Mouse (Mus musculus) embryonic facial prominence, embryonic 13.5 days (tissue): ENCODE results near the gene Eid3. TPM values are rescaled to one million over a fixed set of nuclear protein-coding genes. Genes with fewer than 3 reads are reported as not detected.

ENCODE experiments used
- ATAC-seq: fragments of 200-750 bp; cut with Nextera tagmentation; 2 replicates; pipeline ENCODE4 v1.8.0; 2017; ENCODE audit warnings: low read depth; ENCODE audit not compliant: insufficient number of reproducible peaks, insufficient read depth, low FRiP score, low TSS enrichment
- H3K27ac ChIP-seq: fragments of 300-500 bp; sonication (generic); 2 replicates; pipeline ENCODE4 v1.5.1; 2015; ENCODE audit warnings: moderate library complexity, mild to moderate bottlenecking, inconsistent platforms
- H3K27me3 ChIP-seq: fragments of 300-500 bp; sonication (generic); 2 replicates; pipeline ENCODE4 v1.6.1; 2015; ENCODE audit warnings: mild to moderate bottlenecking, inconsistent platforms
- H3K36me3 ChIP-seq: fragments of 300-500 bp; sonication (generic); 2 replicates; pipeline ENCODE4 v1.6.1; 2015; ENCODE audit warnings: mild to moderate bottlenecking, inconsistent platforms
- H3K4me1 ChIP-seq: fragments of 300-500 bp; sonication (generic); 2 replicates; pipeline ENCODE4 v1.6.1; 2015; ENCODE audit warnings: inconsistent platforms
- H3K4me2 ChIP-seq: fragments of 300-500 bp; sonication (generic); 2 replicates; pipeline ENCODE4 v1.6.1; 2015; ENCODE audit warnings: moderate library complexity, mild to moderate bottlenecking, inconsistent platforms
- H3K4me3 ChIP-seq: fragments of 300-500 bp; sonication (generic); 2 replicates; pipeline ENCODE4 v1.5.1; 2015; ENCODE audit warnings: mild to moderate bottlenecking, inconsistent platforms
- H3K9ac ChIP-seq: fragments of 300-500 bp; sonication (generic); 2 replicates; pipeline ENCODE4 v1.6.1; 2015; ENCODE audit warnings: mild to moderate bottlenecking, inconsistent platforms
- H3K9me3 ChIP-seq: fragments of 300-500 bp; sonication (generic); 2 replicates; pipeline ENCODE4 v1.6.1; 2016; ENCODE audit warnings: inconsistent platforms
- WGBS: fragments of 180-500 bp; shearing (Covaris S2); methylation state at CpG from one replicate; pipeline ENCODE4 v1.1.7; 2015; ENCODE audit warnings: mixed read lengths; 5-methylcytosine and 5-hydroxymethylcytosine counted together
- polyA plus RNA-seq: library from polyadenylated mRNA; unstranded; fragments of >200 nt; fragmentation: Nextera tagmentation; extraction: Ambion mirVana; gene quantifications from 2 replicates; pipeline ENCODE4 v1.2.1, GENCODE M21; 2015

The Eid3 gene
- polyA plus RNA-seq: 0.33 and 0.67 TPM in 2 replicates

DNA sequence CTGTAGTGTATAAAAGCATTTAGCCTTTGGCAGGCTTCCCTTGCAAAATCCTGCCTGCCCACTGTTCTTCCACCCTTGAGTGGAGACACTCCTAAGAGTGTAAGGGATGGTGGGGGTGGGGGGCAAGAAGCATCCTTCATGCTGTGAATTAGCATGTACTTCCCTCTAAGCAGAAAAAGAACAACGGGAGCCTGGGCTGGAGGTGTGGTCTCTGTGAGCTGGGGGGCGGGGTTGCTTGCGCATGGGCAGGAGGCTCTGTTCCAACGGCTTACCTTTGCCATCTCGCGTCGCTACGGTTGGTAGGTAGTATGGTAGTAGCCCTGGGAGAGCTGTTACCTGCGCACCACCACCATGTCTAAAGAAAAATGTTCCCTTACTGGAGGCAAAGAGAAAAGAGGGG lies at the start of gene Eid3:
Eid3 (plus strand) TSS at position 271 of the 400 bp plus-strand sequence.
- Histone ChIP-seq H3K4me2 (no peak within 1 kb of the TSS), H3K4me3 (no peak within 1 kb of the TSS), H3K36me3 (peaks cover 43% of the 10 kb centered on the region), H3K27ac (no peak within 1 kb of the TSS), H3K9me3 (no peaks in the 10 kb centered on the region), H3K27me3 (no peaks in the 10 kb centered on the region), H3K4me1 (peaks cover 40% of the 10 kb centered on the region), H3K9ac (no peak within 1 kb of the TSS)
- 62% methylated on average over 9 of the region's 9 CpGs for WGBS
- ATAC-seq: no peak

DNA sequence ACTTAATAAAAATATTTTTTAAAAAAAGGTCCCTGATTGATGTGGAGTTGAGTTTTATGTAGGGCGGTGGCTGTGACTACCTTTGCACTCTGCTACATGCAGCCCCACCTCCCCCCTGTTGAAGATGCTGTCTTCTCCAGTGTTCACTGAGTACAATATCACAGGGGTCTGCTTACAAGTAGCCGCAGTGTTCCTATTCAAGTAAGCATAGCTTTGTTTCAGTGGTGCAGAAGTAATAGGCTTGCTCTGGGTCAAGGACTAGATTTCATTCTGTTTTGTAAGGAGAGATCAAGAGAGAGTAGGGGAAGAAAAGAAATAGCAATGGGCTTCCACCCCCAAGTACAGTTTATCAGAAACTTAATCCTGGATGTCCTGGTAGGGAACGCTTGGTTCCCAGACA lies 48.9 kb upstream of the Eid3 start:
- 80% methylated on average over 3 of the region's 3 CpGs for WGBS
- ATAC-seq: no peak
- Histone ChIP-seq H3K27ac (no peak overlapping the region), H3K36me3 (no peaks in the 10 kb centered on the region), H3K4me2 (no peak overlapping the region), H3K9ac (no peak overlapping the region), H3K27me3 (no peaks in the 10 kb centered on the region), H3K4me3 (no peak overlapping the region), H3K9me3 (no peaks in the 10 kb centered on the region; the same call in 1 of the 2 replicates), H3K4me1 (peaks cover 16% of the 10 kb centered on the region)

DNA sequence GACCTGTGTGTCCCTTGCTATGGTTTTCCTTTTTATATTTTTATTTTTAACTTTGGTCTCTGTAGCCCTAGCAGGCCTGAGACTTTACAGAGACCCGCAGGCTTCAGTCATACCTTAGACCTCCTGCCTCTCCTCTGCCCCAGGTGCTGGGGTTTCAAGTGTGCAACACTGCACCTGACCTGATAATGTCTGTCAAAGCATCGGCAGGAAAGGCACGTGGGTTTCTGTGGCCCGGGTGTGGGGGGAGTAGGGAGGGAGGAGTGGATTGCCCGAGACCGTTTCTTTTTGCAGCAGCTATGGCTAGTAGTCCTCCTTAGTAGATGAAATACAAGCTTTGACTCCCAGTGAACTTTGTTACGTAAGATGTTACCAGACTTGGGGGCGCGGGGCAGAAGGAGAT lies 48.5 kb upstream of the Eid3 start:
- WGBS: 68% methylated on average over 9 of the region's 9 CpGs
- H3K27ac ChIP-seq: no peak overlapping the region
- H3K9me3 ChIP-seq: no peaks in the 10 kb centered on the region; the same call in 1 of the 2 replicates
- H3K36me3 ChIP-seq: no peaks in the 10 kb centered on the region
- H3K4me3 ChIP-seq: no peak overlapping the region
- peaks cover 16% of the 10 kb centered on the region for H3K4me1 ChIP-seq
- H3K4me2 ChIP-seq: no peak overlapping the region
- no peak for ATAC-seq
- H3K27me3 ChIP-seq: no peaks in the 10 kb centered on the region
- no peak overlapping the region for H3K9ac ChIP-seq

DNA sequence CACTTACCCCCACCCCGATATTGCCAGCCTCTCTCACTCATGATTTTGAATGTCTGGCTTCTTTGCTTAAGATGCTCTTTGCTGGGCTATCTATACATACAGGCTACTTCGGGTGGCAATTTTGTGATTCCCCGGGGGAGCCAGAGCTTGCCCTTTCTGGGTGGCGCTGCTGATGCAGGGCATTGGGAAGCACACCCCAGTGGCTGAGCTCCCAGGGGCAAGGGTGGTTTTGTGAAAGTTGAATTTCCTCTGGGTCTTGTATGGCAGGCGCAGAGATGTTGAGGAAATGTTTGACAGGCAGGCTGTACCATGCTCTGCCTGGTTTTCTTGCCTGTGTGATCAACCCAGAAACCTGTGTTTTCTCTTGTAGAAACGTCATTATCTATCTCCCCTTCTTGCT lies 47.8 kb upstream of the Eid3 start:
- Histone ChIP-seq H3K4me3 (no peak overlapping the region), H3K36me3 (no peaks in the 10 kb centered on the region), H3K9me3 (no peaks in the 10 kb centered on the region; the same call in 1 of the 2 replicates), H3K4me1 (peaks cover 21% of the 10 kb centered on the region), H3K27me3 (no peaks in the 10 kb centered on the region), H3K27ac (no peak overlapping the region), H3K9ac (no peak overlapping the region), H3K4me2 (no peak overlapping the region)
- 83% methylated on average over 6 of the region's 6 CpGs for WGBS
- no peak for ATAC-seq

DNA sequence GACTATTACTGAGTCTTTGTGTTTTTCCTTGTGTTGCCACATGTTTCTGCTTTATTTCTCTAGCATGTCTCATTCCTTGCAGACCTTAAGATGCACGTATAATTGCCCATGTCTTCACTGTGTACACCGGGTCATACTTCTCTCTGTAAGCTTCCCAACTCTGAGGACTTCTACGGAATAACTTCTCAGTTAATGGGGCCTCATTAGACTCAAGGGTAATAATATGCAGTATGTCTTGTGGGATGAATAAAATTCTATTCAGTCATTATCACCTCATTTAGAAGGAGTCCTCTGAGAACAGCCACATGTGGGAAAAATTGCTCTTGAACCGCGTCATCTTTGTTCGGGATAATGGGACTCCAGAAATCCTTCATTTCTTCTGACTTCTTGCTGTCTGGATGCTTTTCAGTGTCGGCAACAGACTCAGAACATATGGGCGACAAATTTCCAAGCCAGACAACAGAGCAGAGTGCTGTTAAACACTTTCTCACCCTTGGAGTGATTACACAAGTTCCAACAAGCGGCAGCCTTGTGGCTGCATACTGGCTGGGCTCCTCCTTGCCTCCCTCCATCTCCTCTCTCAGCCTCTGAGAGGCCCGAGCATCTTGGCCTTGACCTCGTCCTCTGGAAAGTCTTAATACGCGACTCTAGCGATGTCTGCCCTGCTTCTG lies 43.2 kb upstream of the Eid3 start:
- H3K27me3 ChIP-seq: no peaks in the 10 kb centered on the region
- no peaks in the 10 kb centered on the region for H3K36me3 ChIP-seq
- no peaks in the 10 kb centered on the region for H3K9me3 ChIP-seq
- 50% methylated on average over 14 of the region's 14 CpGs for WGBS
- peak overlapping the region; percentile 39; the same call in 1 of the 2 replicates for H3K27ac ChIP-seq
- no peak overlapping the region for H3K4me3 ChIP-seq
- H3K4me1 ChIP-seq: peaks cover 7% of the 10 kb centered on the region; the same call in 1 of the 2 replicates
- ATAC-seq: no peak
- no peak overlapping the region for H3K9ac ChIP-seq
- H3K4me2 ChIP-seq: no peak overlapping the region

DNA sequence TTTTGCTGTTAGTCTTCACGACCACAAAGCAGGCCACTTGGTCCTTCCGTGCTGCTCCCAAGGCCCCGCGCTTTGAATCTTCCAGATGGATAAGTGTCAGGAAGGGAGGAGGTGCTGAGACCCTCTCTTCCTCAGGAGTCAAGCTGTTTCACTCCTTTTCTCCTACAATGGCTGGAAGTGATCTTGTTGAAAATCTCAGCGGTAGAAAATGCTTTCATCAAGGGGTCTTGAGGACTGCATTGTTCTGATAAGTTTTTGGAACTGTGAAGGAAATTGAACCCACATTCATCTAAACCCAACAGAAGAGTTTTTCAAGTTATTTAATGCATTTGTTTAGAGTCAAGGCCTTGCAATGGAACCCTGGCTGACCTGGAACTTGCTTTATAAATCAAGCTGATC lies 42.6 kb upstream of the Eid3 start:
- Histone ChIP-seq H3K4me2 (no peak overlapping the region), H3K27ac (peak overlapping the region; percentile 39; the same call in 1 of the 2 replicates), H3K27me3 (no peaks in the 10 kb centered on the region), H3K4me1 (peaks cover 7% of the 10 kb centered on the region; the same call in 1 of the 2 replicates), H3K9me3 (no peaks in the 10 kb centered on the region), H3K36me3 (no peaks in the 10 kb centered on the region), H3K4me3 (no peak overlapping the region), H3K9ac (no peak overlapping the region)
- WGBS: 72% methylated on average over 5 of the region's 5 CpGs
- no peak for ATAC-seq

DNA sequence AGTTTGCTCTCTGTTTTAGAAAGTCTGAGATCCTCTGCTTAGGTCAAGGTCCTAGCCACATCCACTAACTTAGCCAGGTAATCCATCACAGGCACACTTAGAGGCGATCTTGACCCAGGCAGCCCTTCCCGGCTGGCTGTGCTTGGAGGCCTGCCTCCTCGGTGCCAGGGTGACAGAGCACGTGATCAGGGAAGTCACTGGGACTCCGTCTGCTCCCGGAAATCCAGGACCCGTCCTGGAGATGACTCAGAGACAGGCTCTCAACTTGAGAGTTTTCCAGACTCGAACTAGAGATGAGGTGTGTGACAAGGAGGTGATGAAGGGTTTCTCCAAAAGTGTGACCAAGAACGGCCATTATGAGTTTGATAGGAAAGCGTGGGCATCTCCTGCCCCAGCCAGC lies 41.9 kb upstream of the Eid3 start:
- Histone ChIP-seq H3K27me3 (no peaks in the 10 kb centered on the region), H3K4me3 (no peak overlapping the region), H3K4me1 (peaks cover 7% of the 10 kb centered on the region; the same call in 1 of the 2 replicates), H3K36me3 (no peaks in the 10 kb centered on the region), H3K9me3 (no peaks in the 10 kb centered on the region), H3K4me2 (no peak overlapping the region), H3K27ac (no peak overlapping the region), H3K9ac (no peak overlapping the region)
- no peak for ATAC-seq
- whole genome bisulfite sequencing: 77% methylated on average over 10 of the region's 10 CpGs

DNA sequence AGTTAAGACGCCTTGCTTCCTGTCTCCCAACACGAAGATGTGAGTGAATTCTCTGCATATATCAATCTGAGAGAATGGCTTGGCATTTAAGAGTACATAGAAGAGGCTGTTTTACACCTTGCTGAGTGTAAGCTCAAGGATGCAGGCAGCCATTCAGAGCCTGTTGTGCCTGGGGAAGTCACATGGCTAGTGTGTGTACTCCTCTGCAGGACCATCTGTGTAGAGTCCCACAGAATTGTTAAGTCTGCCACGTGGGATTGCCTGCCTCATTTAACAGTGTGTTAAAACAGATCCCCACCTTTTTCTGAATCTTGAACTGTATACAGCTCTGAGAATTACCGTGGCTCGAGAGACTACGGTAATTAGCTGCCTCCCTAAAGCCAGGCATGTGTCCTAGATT lies 39.9 kb upstream of the Eid3 start:
- Histone ChIP-seq H3K4me3 (no peak overlapping the region), H3K36me3 (no peaks in the 10 kb centered on the region), H3K27me3 (no peaks in the 10 kb centered on the region), H3K9ac (no peak overlapping the region), H3K27ac (no peak overlapping the region), H3K9me3 (no peaks in the 10 kb centered on the region), H3K4me1 (peaks cover 7% of the 10 kb centered on the region; the same call in 1 of the 2 replicates), H3K4me2 (no peak overlapping the region)
- no peak for ATAC-seq
- WGBS: 46% methylated on average over 6 of the region's 6 CpGs

DNA sequence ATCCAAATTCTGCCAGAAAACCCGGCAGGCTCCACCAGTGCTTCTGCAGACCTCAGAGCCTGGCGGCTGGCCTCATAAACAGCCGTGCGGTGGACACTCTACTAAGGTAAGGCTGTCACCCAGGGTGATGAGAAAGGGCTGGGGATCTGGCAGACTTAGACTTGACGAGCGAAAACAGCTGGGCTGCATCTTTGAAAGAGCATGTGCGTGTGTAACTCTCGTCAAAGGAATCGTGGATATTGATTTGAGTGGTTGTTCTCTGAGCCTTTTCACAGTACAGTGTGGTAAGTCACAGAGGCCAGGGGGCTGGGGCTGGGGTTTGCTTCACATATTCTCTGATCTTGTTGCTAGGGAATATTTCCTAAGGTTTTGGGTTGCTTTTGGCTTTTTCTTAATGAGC lies 32.5 kb upstream of the Eid3 start, which contains the start of gene Txnrd1:
Txnrd1 (plus strand) TSS at position 26 of the 400 bp plus-strand sequence.
- H3K36me3 ChIP-seq: no peaks in the 10 kb centered on the region
- no peak for ATAC-seq
- peaks cover 13% of the 10 kb centered on the region for H3K4me1 ChIP-seq
- H3K27ac ChIP-seq: no peak within 1 kb of the TSS; the same call in 1 of the 2 replicates
- no peak within 1 kb of the TSS for H3K4me3 ChIP-seq
- H3K27me3 ChIP-seq: no peaks in the 10 kb centered on the region
- H3K9me3 ChIP-seq: no peaks in the 10 kb centered on the region; the same call in 1 of the 2 replicates
- no peak within 1 kb of the TSS for H3K4me2 ChIP-seq
- 45% methylated on average over 9 of the region's 9 CpGs for WGBS
- no peak within 1 kb of the TSS for H3K9ac ChIP-seq

DNA sequence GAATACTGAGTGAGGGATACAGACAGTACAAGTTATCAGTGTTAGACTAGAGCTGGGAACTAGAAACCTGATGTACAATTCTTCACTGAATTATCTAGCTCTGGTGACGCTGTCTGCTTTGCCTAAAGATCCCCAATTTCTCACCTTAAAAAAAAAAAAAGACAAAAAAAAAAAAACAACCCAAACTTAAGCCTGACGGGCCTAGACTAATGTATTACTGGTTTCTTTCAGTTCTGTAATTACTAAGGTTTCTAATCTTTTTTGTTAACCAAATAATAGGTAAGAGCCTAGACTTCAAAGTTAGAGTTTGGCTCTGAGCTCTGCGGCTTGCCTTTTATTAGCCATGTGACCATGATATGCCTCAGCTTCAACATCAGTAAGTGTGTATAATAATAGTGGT lies 30.5 kb upstream of the Eid3 start:
- H3K9ac ChIP-seq: no peak overlapping the region
- no peaks in the 10 kb centered on the region; the same call in 1 of the 2 replicates for H3K9me3 ChIP-seq
- no peaks in the 10 kb centered on the region for H3K36me3 ChIP-seq
- H3K27ac ChIP-seq: no peak overlapping the region
- no peak for ATAC-seq
- H3K27me3 ChIP-seq: no peaks in the 10 kb centered on the region
- no peak overlapping the region for H3K4me3 ChIP-seq
- WGBS: 77% methylated on average over 3 of the region's 3 CpGs
- H3K4me1 ChIP-seq: peaks cover 13% of the 10 kb centered on the region
- no peak overlapping the region for H3K4me2 ChIP-seq

DNA sequence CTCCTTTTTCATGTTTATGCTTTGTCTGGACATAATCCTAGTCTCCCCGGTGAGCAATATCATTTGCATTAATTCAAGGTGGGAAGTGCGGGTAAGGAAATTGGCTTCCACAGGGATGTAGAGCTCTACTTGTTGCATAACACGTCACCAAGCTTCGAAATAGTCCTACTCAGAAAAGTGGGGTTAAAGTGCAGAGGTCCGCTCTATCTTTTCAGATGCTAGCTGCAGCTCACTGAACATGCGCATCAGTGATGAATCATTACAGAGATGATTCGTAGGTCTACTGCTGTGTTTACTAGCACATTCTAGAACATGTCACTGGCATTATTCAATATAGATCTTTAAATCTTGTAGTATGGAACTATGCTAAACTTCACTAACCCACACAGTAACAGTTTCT lies 28.0 kb upstream of the Eid3 start:
- H3K9me3 ChIP-seq: no peaks in the 10 kb centered on the region
- H3K4me3 ChIP-seq: no peak overlapping the region
- WGBS: 86% methylated on average over 7 of the region's 7 CpGs

DNA sequence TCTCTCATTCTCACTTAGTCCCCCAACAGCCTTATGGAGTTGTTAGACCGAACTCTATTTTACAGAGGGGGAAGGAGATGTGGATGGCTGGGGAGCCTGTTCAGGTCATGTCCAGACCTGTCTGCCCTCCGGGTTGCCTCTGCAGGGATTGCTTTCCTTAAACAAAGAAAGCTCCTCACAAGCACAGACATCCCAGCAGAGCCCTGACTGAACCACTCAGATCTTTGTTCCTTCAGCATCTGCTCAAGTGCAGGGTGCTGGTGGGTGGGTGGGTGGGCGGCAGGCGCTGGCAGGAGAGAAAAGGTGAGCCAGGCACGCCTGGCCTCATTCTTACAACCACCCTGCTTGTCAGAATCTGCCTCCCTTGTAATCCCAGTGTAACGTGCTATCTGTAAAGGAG lies 22.3 kb upstream of the Eid3 start:
- Histone ChIP-seq H3K4me2 (no peak overlapping the region), H3K4me1 (no peaks in the 10 kb centered on the region), H3K9ac (0 out of 2 replicates have a peak overlapping the region, but pooled peaks have one; percentile 0), H3K27ac (peak overlapping the region; percentile 36; the same call in 1 of the 2 replicates), H3K9me3 (no peaks in the 10 kb centered on the region), H3K27me3 (no peaks in the 10 kb centered on the region), H3K36me3 (no peaks in the 10 kb centered on the region), H3K4me3 (no peak overlapping the region)
- ATAC-seq: peak; percentile 67
- 45% methylated on average over 6 of the region's 6 CpGs for WGBS

More for the DNA sequence above, 28.0 kb upstream of the Eid3 start:
- no peak overlapping the region for H3K9ac ChIP-seq
- H3K36me3 ChIP-seq: no peaks in the 10 kb centered on the region
- no peak overlapping the region for H3K4me2 ChIP-seq
- no peaks in the 10 kb centered on the region for H3K27me3 ChIP-seq
- ATAC-seq: no peak
- no peak overlapping the region for H3K27ac ChIP-seq
- peaks cover 13% of the 10 kb centered on the region for H3K4me1 ChIP-seq
